Mouse (Mus musculus): ENCODE data around the gene Tasp1.

DNA sequence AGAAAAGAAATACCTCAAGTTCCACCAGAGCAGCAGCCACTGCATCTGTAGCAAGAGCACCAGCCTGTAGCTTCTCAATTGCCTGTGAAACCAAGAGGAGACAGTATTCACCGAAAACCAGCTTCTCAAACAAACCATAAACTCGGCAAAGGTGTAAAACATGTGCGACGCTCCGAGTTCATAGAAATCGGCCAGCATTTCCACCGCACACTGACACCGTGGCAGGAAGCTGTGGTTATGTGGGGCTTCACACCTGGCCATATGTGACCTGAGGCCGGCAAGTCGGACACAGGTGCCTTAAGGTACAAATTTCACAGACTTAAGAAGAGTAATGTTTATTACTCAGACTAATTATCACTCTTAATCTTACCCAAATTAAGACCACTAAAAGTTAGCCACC is 24.5 kb downstream of the Tasp1 start:
- TF ChIP-seq CTCF (IDR thresholded peaks at IDR 0.05; ENCODE audit: extremely low read depth, insufficient read depth, low read length) = no peak
- TF ChIP-seq POLR2A (IDR thresholded peaks at IDR 0.05; ENCODE audit: extremely low read depth, insufficient read depth, low read length) = no peak
